Mouse (Mus musculus) neural tube, embryonic 11.5 days (tissue): ENCODE measurements around the gene Marc2. TPM values are rescaled to one million over a fixed set of nuclear protein-coding genes. Genes with fewer than 3 reads are reported as not detected.

Experiments
- ATAC-seq: fragments of 200-750 bp; cut with Nextera tagmentation; 2 replicates; pipeline ENCODE4 v1.8.0; 2017; ENCODE audit warnings: moderate number of reproducible peaks, mild to moderate bottlenecking, moderate TSS enrichment, moderate library complexity; ENCODE audit not compliant: insufficient read depth, low FRiP score, low TSS enrichment
- DNase-seq: peaks from one replicate; pipeline ENCODE4 v3.0.0-alpha.2; 2015; ENCODE audit warnings: low spot score
- H3K27ac ChIP-seq: fragments of 300-500 bp; sonication (generic); 2 replicates; pipeline ENCODE4 v1.5.1; 2014; ENCODE audit warnings: low read depth, mild to moderate bottlenecking, low read length
- H3K27me3 ChIP-seq: fragments of 300-500 bp; sonication (generic); 2 replicates; pipeline ENCODE4 v1.6.1; 2014; ENCODE audit warnings: mild to moderate bottlenecking, low read length, mixed read lengths; ENCODE audit not compliant: control insufficient read depth, insufficient read depth
- H3K36me3 ChIP-seq: fragments of 300-500 bp; sonication (generic); 2 replicates; pipeline ENCODE4 v1.6.1; 2014; ENCODE audit warnings: mild to moderate bottlenecking, low read length, moderate library complexity, mixed read lengths; ENCODE audit not compliant: control insufficient read depth, insufficient read depth
- H3K4me1 ChIP-seq: fragments of 300-500 bp; sonication (generic); 2 replicates; pipeline ENCODE4 v1.6.1; 2014; ENCODE audit warnings: low read length, mixed read lengths; ENCODE audit not compliant: control insufficient read depth, insufficient read depth
- H3K4me2 ChIP-seq: fragments of 300-500 bp; sonication (generic); 2 replicates; pipeline ENCODE4 v1.6.1; 2014; ENCODE audit warnings: low read depth, mild to moderate bottlenecking, moderate library complexity
- H3K4me3 ChIP-seq: fragments of 300-500 bp; sonication (generic); 2 replicates; pipeline ENCODE4 v1.5.1; 2014; ENCODE audit warnings: low read depth, low read length
- H3K9ac ChIP-seq: fragments of 300-500 bp; sonication (generic); 2 replicates; pipeline ENCODE4 v1.6.1; 2014; ENCODE audit warnings: mild to moderate bottlenecking, low read length
- H3K9me3 ChIP-seq: fragments of 300-500 bp; sonication (generic); 2 replicates; pipeline ENCODE4 v1.6.1; 2016; ENCODE audit warnings: low read length; ENCODE audit not compliant: control insufficient read depth
- whole genome bisulfite sequencing: fragments of 180-500 bp; shearing (Covaris S2); extraction: QIAGEN DNeasy Blood & Tissue Kit; methylation state at CpG from one replicate; pipeline ENCODE4 v1.1.7; 2014; 5-methylcytosine and 5-hydroxymethylcytosine counted together
- polyA plus RNA-seq: library from polyadenylated mRNA; unstranded; fragments of >200 nt; fragmentation: Nextera tagmentation; extraction: Ambion mirVana; gene quantifications from 2 replicates; pipeline ENCODE4 v1.2.1, GENCODE M21; 2014

The Marc2 gene
- polyA plus RNA-seq, 1 experiment from 2014 or later, result 106 TPM

DNA sequence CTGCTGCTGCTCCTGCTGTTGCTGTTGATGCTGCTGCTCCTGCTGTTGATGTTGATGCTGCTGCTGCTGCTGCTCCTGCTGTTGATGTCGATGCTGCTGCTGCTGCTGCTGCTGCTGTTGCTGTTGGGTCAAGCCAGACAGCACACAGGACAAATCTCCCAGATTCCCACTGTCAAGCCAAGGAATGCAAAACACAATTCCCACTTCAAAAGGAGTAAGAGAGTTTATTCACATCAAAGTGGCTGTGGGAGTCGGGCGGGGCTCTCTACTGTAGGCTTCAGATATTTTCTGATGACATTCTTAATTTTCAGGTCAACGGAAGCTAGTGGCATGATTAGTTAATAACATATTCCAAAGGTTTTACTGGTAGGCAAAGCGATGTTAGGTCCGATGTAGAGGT lies 16.4 kb upstream of the Marc2 start:
- Histone ChIP-seq H3K27me3 (no peaks in the 10 kb centered on the region), H3K4me2 (no peak overlapping the region), H3K36me3 (no peaks in the 10 kb centered on the region), H3K9ac (no peak overlapping the region), H3K4me3 (no peak overlapping the region), H3K27ac (no peak overlapping the region), H3K9me3 (no peaks in the 10 kb centered on the region), H3K4me1 (no peaks in the 10 kb centered on the region)
- DNase-seq, result no peak
- ATAC-seq, result no peak
- WGBS, result 92% methylated on average over 6 of the region's 6 CpGs

DNA sequence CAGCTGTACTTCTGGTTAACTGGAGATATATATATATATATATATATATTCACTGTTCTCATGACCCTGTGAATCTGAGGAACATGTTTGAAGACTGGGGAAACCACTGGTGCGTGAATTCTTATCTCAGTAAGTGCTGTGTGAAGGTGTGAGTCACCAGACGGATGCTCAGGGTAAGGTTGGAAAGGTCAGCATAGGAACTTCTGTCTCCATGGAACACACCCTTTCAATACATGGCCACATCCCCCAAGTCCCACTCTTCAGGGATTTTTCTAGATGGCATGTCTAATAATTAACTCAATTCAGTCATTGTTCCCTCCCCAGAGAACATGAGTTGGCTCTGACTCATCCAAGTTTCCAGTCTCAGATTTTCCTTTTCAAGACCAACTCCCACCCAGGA lies 15.3 kb upstream of the Marc2 start:
- DNase-seq (no peak), ATAC-seq (no peak)
- Histone ChIP-seq H3K4me3 (no peak overlapping the region), H3K4me1 (no peaks in the 10 kb centered on the region), H3K9me3 (no peaks in the 10 kb centered on the region), H3K4me2 (no peak overlapping the region), H3K27me3 (no peaks in the 10 kb centered on the region), H3K27ac (no peak overlapping the region), H3K9ac (no peak overlapping the region), H3K36me3 (no peaks in the 10 kb centered on the region)
- 81% methylated on average over 2 of the region's 2 CpGs for WGBS

DNA sequence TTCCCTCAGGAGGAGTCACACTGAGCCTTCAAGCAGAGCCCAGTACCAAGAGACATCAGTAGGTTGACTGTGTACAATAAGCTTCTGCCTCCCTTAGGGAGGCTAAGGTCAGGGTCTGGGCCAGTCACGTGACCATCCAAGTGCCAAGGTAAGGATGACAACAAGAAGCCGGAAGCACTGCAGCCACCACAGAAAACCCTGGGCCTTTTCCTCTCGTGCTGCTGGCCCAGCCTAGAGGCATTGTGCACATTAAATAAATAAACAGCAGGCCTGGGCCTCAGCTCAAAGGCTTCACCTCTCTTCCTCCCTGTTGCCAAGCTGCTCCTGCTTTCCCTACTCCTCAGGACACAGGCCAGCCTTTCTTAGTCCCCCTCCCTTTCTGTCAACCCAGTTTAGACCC lies 14.0 kb upstream of the Marc2 start:
- Histone ChIP-seq H3K36me3 (no peaks in the 10 kb centered on the region), H3K27ac (no peak overlapping the region), H3K9me3 (no peaks in the 10 kb centered on the region), H3K4me3 (no peak overlapping the region), H3K9ac (no peak overlapping the region), H3K4me2 (no peak overlapping the region), H3K27me3 (no peaks in the 10 kb centered on the region), H3K4me1 (0 out of 2 replicates have a peak, but pooled peaks cover 2% of the 10 kb centered on the region)
- ATAC-seq (no peak), DNase-seq (peak; percentile 5)
- WGBS, result 69% methylated on average over 3 of the region's 3 CpGs

DNA sequence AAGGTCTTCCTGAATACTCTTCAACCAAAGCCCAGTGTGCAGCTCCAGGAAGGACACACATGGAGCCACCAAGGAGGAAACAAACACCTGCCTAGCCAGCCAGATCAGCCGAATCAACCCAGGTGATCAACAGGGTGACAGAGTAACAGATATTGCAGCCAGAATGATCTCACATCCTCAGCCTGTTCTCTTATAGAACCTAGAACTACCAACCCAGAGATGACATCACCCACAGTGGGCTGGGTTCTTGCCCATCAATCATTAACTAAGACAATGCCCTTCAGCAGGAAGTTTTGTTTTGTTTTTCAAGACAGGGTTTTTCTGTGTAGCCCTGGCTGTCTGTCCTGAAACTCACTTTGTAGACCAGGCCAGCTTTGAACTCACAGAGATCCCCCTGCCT lies 12.0 kb upstream of the Marc2 start:
- ATAC-seq, result no peak
- DNase-seq, result no peak
- Histone ChIP-seq H3K27me3 (no peaks in the 10 kb centered on the region; the same call in 1 of the 2 replicates), H3K9ac (no peak overlapping the region), H3K9me3 (no peaks in the 10 kb centered on the region), H3K4me2 (no peak overlapping the region), H3K4me3 (no peak overlapping the region), H3K36me3 (no peaks in the 10 kb centered on the region), H3K27ac (no peak overlapping the region), H3K4me1 (0 out of 2 replicates have a peak, but pooled peaks cover 2% of the 10 kb centered on the region)
- 86% methylated on average over 1 of the region's 1 CpGs for WGBS

DNA sequence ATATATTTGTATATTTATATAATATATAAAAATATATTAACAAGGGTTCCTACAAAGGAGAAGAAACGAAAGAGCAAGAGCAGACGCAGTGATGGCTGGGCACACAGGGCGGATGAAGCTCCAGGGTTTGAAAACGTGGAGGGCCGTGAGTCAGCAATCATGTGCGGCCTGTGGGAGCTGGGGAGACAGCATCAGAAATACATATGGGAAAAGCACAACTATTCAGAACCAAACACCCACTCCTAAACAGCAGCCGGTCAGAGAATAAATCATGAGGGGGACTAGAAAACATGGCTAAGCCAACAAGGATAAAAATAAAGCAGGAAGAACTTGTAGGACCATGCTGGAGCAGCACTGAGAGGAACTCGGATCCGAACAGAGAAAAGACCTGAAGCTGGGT lies 11.0 kb upstream of the Marc2 start:
- H3K27me3 ChIP-seq, result no peaks in the 10 kb centered on the region; the same call in 1 of the 2 replicates
- H3K9ac ChIP-seq, result no peak overlapping the region
- no peaks in the 10 kb centered on the region for H3K36me3 ChIP-seq
- 0 out of 2 replicates have a peak, but pooled peaks cover 2% of the 10 kb centered on the region for H3K4me1 ChIP-seq
- H3K9me3 ChIP-seq, result no peaks in the 10 kb centered on the region
- DNase-seq (no peak), ATAC-seq (no peak)
- H3K27ac ChIP-seq, result no peak overlapping the region
- no peak overlapping the region for H3K4me3 ChIP-seq
- no peak overlapping the region for H3K4me2 ChIP-seq
- 90% methylated on average over 9 of the region's 9 CpGs for WGBS

DNA sequence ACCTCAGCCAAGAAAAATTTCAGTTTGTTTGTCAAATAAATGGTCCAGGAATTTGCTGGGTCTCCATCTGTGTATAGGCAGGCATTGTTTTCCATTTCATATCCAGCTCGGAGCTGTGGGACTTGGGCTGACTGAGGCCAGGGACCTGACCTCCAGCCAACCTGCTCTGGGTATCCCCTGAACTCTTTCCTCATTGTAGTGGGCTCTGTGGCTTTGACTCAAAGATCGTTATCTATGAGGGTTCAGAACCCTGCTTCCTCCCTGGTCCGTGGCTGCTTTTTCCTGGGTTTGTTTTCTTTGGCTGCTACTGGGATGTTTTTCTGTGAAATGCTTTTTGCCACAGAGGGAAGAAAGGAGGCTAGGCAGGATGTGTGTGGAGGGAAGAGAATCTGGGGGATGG lies 7.7 kb upstream of the Marc2 start:
- Histone ChIP-seq H3K27me3 (no peaks in the 10 kb centered on the region; the same call in 1 of the 2 replicates), H3K4me1 (0 out of 2 replicates have a peak, but pooled peaks cover 2% of the 10 kb centered on the region), H3K9me3 (no peaks in the 10 kb centered on the region), H3K9ac (no peak overlapping the region), H3K4me2 (no peak overlapping the region), H3K4me3 (no peak overlapping the region), H3K27ac (no peak overlapping the region), H3K36me3 (no peaks in the 10 kb centered on the region)
- no peak for DNase-seq
- ATAC-seq, result no peak
- WGBS, result 65% methylated on average over 3 of the region's 3 CpGs

DNA sequence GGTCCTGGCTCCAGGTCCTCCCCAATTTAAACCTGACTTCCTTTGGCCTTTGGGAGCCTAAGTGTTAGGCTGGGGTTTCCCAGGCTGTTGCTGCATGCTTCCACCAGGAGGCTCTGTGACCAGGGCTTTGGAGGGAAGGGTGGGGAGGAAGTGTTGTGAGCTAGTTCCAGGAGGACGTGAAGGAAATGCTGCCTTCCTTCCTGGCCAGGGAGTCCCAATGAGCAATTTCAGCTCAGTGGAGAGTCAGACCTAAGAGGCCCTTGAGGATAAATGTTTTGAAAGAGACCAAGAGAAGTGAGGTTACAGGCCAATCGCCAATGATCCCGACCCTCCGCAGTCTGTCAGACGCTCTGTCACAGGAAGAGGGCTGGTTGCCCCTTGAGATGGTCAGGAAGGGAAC lies 7.1 kb upstream of the Marc2 start:
- peak; percentile 65 for DNase-seq
- Histone ChIP-seq H3K9me3 (no peaks in the 10 kb centered on the region), H3K27me3 (no peaks in the 10 kb centered on the region; the same call in 1 of the 2 replicates), H3K9ac (no peak overlapping the region), H3K4me2 (0 out of 2 replicates have a peak overlapping the region, but pooled peaks have one; percentile 21), H3K27ac (no peak overlapping the region), H3K36me3 (no peaks in the 10 kb centered on the region), H3K4me3 (no peak overlapping the region), H3K4me1 (0 out of 2 replicates have a peak, but pooled peaks cover 2% of the 10 kb centered on the region)
- whole genome bisulfite sequencing, result 23% methylated on average over 5 of the region's 5 CpGs
- no peak for ATAC-seq

DNA sequence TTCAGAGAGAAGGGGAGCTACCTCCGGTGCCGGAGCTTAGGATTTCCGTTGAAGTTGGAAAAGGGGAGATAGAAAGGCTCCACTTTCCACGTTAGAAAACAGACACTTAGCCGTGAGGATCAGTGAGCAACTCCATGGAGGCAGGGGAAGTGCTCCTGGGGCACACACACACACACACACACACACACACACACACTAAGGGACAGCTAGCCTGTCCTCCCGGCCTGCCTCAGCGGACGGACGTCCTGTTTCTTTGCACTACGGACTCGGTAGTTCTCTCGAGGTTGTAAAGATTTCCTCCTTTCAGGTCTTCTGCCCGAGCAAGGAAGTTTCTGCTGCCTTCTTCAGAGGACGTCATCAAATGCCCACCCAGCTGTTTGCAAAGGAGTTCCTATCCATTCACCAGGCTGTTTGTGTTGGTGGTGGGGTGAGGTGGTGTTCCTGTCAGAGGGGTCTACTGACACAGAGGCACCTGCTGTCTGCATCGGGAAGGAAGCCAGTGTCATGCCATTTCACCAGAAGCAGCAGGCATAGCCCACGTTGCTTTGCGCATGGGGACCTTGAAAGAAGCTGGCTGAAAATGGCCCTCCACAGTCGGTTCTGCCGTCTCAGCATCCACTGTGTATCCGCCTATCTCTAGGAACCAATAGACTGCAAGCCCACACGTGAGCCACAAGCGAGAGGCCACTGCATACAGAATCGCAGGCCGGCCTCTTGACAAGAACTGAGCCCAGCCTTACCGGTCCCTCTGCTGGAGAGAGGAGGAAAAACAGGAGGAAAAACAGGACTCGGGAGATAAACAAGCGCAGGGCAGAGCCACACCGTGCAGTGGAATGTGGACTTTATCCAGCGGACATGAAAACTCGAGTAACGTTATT lies 5.7 kb upstream of the Marc2 start:
- Histone ChIP-seq H3K4me2 (peak overlapping the region; percentile 1; the same call in 1 of the 2 replicates), H3K4me1 (0 out of 2 replicates have a peak, but pooled peaks cover 2% of the 10 kb centered on the region), H3K9ac (no peak overlapping the region), H3K9me3 (no peaks in the 10 kb centered on the region), H3K27me3 (no peaks in the 10 kb centered on the region; the same call in 1 of the 2 replicates), H3K27ac (no peak overlapping the region), H3K36me3 (no peaks in the 10 kb centered on the region), H3K4me3 (no peak overlapping the region)
- ATAC-seq (peak; percentile 85), DNase-seq (peak; percentile 81)
- WGBS, result 19% methylated on average over 31 of the region's 31 CpGs

DNA sequence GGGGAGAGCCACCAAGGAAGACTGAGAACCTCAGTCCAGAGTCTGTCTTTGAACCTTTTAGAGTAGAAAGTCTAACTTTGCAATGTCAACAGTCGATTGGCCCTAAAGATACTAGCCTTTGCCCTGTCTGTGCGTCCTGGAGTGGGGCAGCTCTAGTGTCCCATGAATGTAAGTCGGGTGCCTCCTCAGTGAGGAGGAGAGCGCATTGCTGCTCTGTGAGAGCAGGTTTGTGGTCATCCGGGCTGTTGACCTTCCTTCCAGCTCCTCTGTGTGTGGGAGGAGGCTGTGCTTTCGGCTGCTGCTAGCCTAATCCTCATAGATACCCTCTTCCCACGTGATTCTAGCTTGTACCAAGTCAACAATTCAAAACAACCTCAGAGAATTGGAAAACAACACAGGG lies 4.9 kb upstream of the Marc2 start:
- H3K27me3 ChIP-seq, result no peaks in the 10 kb centered on the region; the same call in 1 of the 2 replicates
- DNase-seq (no peak), ATAC-seq (no peak)
- H3K4me2 ChIP-seq, result no peak overlapping the region
- WGBS, result 55% methylated on average over 7 of the region's 7 CpGs
- no peak overlapping the region for H3K9ac ChIP-seq
- H3K4me3 ChIP-seq, result no peak overlapping the region
- H3K36me3 ChIP-seq, result no peaks in the 10 kb centered on the region
- no peaks in the 10 kb centered on the region for H3K9me3 ChIP-seq
- H3K27ac ChIP-seq, result no peak overlapping the region
- H3K4me1 ChIP-seq, result no peaks in the 10 kb centered on the region; the same call in 1 of the 2 replicates
